Mouse (Mus musculus): ENCODE data around the gene Itpr3.

Itpr3 gene

DNA sequence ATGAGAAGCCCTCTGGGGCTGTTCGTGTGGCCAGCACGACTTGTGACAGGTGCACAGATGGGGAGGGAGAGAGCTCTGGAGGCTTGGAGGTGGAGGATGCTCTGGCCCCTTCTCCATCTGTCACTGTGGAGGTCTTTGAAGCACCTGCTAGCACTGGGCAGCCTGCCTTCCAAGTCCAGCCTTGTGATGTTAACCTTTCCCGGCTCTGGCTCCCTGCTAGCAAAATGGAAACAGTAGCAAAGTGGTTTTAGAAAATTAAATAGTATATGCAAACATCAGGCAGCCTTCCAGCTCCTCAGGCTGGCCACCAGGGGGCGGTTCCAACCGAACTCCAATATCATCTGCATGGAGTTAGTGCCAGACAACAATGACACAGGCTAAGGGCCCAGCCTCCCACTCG is 14.5 kb downstream of the Itpr3 start:
- DNase-seq (ENCODE audit: inconsistent ontology term), result no peak

DNA sequence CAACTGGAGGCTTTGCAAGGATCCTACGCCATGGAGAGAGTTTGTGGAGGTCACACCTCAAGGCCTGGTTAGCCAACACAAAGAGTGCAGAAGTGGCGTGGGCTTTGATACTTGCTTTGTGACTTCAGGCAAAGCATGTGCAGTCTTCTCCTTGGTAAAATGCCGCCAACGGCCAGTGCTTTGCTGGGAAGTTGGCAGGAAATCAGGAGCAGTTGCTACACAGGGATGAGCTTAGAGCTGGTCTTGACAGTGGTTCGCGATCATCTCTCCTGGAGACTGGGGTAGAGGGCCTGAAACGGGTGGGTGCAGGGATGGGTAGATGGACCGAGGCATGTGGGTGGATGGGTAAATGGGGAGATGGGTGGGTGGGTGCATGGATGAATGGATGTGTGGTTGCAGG is 15.3 kb downstream of the Itpr3 start:
- no peak for DNase-seq (ENCODE audit: inconsistent ontology term)

DNA sequence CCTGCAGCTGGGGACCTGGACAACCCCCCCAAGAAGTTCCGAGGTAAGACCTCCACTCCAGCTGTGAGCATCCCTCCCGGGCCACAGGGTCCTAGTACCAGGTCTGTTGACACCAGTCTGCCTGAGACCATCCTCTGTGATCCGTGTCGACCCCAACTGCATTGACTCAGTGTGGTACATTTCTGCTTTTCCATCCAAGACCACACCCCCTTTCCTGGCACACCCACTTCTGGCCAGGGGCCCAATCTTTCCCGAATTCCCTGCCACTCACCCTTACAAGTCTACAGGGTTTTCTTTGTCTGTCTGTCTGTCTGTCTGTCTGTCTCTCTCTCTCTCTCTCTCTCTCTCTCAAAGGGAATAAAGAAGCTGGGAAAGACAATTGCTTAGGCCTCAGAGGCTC is 16.0 kb downstream of the Itpr3 start:
- no peak for DNase-seq (ENCODE audit: inconsistent ontology term)

- DNase-seq (ENCODE audit: inconsistent ontology term), result no peak
Observed at GRCm38 (mm10) chr17:27073778-27074177, 16.7 kb downstream of the Itpr3 start.

GRCm38 (mm10) chr17:27074236-27074635 is 17.1 kb downstream of the Itpr3 start:
- no peak for DNase-seq (ENCODE audit: inconsistent ontology term)

DNA sequence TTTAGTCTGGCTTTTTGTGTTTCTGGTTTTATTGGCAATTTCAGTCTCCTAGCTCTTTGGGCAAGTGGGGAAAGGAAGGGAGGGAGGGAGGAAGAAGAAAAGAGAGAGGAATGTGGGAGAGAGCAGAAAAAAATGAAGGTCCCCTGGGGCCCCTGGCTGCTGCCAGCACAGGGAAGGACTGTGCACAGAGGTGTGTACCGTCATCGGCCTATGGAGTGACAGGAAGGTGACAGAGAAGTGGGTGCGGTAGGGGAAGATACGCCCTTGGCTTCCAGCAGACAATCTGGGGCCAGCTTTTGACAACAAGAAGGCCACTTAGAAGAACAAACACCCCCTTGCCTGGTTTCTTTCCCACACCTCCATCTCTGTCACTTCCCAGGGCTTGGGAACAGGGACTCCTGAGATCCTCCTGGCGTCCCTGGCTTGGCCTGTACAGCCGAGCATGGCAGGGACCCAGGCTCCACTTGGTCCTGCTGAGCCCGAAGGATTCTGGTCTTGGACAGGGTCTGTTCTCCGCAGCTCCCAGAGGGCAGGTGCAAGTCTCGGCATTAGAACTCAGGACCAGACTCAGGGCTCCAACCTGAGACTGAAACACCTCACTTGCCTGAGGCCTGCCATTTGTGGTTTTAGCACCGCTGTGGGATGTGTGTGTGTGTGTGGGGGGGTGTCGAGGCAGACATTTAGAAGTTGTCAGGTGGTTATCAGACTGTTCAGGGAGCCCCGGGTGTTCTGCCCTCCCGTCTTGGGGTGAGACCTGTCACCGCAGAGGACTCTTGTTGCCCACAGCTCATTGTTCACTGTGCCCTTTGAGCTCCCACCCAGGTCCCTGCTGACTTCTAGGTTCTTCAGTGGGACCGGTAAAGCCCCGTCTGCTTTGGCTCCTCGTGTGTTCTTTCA is 18.0 kb downstream of the Itpr3 start:
- DNase-seq (ENCODE audit: inconsistent ontology term), result peak; percentile 16

- no peak for DNase-seq (ENCODE audit: inconsistent ontology term)
Observed at GRCm38 (mm10) chr17:27077133-27077532, 20.0 kb downstream of the Itpr3 start.

- no peak for DNase-seq (ENCODE audit: inconsistent ontology term)
Observed at GRCm38 (mm10) chr17:27077920-27078319, 20.8 kb downstream of the Itpr3 start.

DNA sequence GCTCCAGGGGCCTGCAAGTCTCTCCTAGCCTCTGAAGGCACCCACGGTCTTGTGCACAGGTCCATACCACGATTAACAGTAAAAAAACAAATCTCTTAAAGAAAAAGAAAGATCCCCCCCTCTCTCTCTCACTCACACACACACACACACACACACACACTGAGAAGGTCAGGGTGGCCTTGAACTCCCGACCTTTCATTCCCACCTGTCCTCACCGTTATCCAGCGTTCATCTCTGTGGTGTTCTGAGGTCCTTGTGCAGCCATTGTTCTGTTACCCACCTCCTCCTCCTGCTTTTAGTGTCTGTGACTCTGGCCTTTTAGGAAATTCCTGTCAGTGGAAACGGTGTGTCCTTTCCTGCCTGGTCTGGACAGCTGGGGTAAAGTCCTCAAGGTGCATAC is 21.4 kb downstream of the Itpr3 start:
- no peak for DNase-seq (ENCODE audit: inconsistent ontology term)

GRCm38 (mm10) chr17:27081868-27082267 is 24.8 kb downstream of the Itpr3 start:
- DNase-seq (ENCODE audit: inconsistent ontology term), result no peak

- no peak for DNase-seq (ENCODE audit: inconsistent ontology term)
Observed at GRCm38 (mm10) chr17:27082796-27083195, 25.7 kb downstream of the Itpr3 start.

DNA sequence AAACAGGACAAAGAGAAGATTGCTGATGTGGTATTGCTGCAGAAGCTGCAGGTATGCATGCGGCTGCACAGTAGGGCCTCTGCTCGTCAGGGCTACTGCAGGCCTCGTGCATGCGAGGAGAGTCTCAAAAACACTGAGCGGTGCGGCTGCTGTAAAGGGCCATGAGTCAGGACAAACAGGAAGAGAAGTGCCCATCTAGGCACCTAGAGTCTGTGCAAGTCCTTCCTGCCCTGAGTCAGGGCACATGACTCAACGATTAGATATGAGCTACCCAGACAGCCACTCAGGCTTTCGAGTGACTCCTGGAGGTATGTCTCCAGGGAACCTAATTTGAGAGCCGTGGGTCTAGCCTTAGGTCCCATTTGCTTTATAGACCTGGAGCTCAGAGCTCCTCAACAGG is 26.5 kb downstream of the Itpr3 start:
- peak; percentile 26 for DNase-seq (ENCODE audit: inconsistent ontology term)

GRCm38 (mm10) chr17:27085676-27086075 is 28.6 kb downstream of the Itpr3 start:
- peak; percentile 62 for DNase-seq (ENCODE audit: inconsistent ontology term)

GRCm38 (mm10) chr17:27087426-27087825 is 30.3 kb downstream of the Itpr3 start:
- DNase-seq (ENCODE audit: inconsistent ontology term), result no peak

DNA sequence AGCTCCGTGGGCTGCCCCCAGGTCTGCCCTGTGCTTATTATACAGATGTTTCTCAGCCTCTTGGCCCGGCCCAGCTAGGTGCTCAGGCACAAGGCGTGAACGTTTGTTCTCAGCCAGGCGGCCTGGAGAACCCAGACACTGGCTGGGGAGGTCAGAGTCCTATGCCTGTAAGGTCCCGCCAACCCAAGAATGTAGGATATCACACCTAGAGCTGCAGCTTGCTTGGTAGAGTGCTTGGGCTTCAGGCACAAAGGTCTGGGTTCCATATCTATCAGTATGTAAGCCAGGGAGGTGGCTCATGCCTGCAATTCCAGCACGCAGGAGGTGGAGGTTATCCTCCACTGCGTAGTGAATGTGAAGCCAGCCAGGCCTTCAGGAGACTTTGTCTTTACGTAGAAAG is 33.0 kb downstream of the Itpr3 start:
- DNase-seq (ENCODE audit: inconsistent ontology term), result no peak

- peak; percentile 56 for DNase-seq (ENCODE audit: inconsistent ontology term)
Observed at GRCm38 (mm10) chr17:27095690-27096089, 38.6 kb downstream of the Itpr3 start.

DNA sequence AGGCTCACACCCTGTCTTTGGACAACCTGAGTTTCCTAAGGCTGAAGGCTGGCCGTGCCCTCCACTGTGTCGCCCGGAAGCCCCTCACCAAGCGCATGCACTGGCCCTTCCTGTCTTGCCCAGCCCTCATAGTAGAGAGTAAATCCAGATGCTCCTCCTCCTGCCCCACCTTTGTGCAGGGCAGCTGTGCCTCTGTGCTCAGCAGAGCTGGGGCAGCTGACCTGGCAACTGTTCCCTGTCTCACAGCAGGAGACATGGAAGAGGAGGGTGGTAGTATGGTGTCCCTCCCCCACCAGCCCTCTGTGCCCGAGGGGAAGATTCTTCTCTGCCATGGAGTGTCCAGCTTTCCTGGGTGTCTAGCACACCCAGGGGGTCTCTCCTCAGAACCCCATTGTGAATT is 44.6 kb downstream of the Itpr3 start:
- no peak for DNase-seq (ENCODE audit: inconsistent ontology term)

GRCm38 (mm10) chr17:27105698-27106470 is 48.8 kb downstream of the Itpr3 start:
- no peak for DNase-seq (ENCODE audit: inconsistent ontology term)

DNA sequence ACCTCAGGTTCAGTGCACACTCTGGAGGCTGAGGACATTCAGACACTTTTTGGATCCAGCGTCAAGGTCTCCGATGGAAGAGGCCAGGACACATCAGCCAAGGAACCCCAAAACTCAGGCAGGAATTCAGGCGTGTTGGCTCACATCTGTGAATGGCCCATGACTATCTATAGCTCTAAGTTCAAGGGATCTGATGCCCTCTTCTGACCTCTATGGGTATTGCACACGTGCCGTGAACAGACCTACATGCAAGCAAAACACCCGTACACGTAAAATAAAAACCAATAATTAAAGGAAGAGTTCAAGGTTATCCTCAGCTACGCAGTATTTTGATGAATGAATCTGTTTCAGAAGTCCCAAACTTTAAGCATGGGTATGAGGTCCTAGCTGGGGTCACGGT is 49.6 kb downstream of the Itpr3 start:
- DNase-seq (ENCODE audit: inconsistent ontology term), result no peak

GRCm38 (mm10) chr17:27107936-27108335 is 50.8 kb downstream of the Itpr3 start:
- no peak for DNase-seq (ENCODE audit: inconsistent ontology term)

DNA sequence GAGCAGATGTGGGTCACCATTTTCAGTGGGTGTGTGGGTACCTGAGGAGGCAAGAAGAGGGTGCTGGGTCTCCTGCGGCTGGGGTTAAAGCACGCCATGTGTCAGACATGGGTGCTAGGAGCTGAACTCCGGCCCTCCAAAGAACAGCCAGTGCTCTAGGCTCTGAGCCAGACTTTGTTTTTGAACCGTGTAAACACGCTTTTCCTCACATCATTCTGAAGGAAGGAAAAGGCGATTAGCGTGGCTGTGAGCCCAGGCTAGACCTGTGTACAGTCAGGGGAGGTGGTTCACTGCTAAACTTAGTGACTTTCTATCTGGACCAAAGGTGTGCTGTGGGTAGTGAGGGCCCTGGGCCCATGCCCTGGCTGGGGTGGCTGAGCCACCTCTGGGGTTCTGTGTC is 53.0 kb downstream of the Itpr3 start:
- DNase-seq (ENCODE audit: inconsistent ontology term), result no peak

- DNase-seq (ENCODE audit: inconsistent ontology term), result no peak
Observed at GRCm38 (mm10) chr17:27118676-27119539, 61.8 kb downstream of the Itpr3 start.

Data from Muller cell, postnatal 12 days (primary cell).